Mouse (Mus musculus) intestine, embryonic 16.5 days (tissue): ENCODE results near the gene Hoxa11. TPM values are rescaled to one million over a fixed set of nuclear protein-coding genes. Genes with fewer than 3 reads are reported as not detected.

Experiments used
- ATAC-seq: fragments of 200-750 bp; cut with Nextera tagmentation; 2 replicates; pipeline ENCODE4 v1.8.0; 2017; ENCODE audit warnings: moderate TSS enrichment, moderate library complexity
- H3K27ac ChIP-seq: fragments of 300-500 bp; sonication (generic); 2 replicates; pipeline ENCODE4 v1.5.1; 2014; ENCODE audit warnings: mild to moderate bottlenecking, low read length
- H3K27me3 ChIP-seq: fragments of 300-500 bp; sonication (generic); replicated peaks from 2 replicates; pipeline ENCODE4 v1.6.1; 2014; ENCODE audit warnings: low read length, control low read depth, mixed read lengths; ENCODE audit not compliant: control insufficient read depth, insufficient read depth
- H3K36me3 ChIP-seq: fragments of 300-500 bp; sonication (generic); 2 replicates; pipeline ENCODE4 v1.6.1; 2014; ENCODE audit warnings: low read length, control low read depth; ENCODE audit not compliant: control insufficient read depth, insufficient read depth
- H3K4me1 ChIP-seq: fragments of 300-500 bp; sonication (generic); 2 replicates; pipeline ENCODE4 v1.6.1; 2014; ENCODE audit warnings: low read length, control low read depth, mixed read lengths; ENCODE audit not compliant: control insufficient read depth, insufficient read depth
- H3K4me2 ChIP-seq: fragments of 300-500 bp; sonication (generic); 2 replicates; pipeline ENCODE4 v1.6.1; 2014; ENCODE audit warnings: low read depth, low read length, control low read depth
- H3K4me3 ChIP-seq: fragments of 300-500 bp; sonication (generic); 2 replicates; pipeline ENCODE4 v1.5.1; 2014; ENCODE audit warnings: mild to moderate bottlenecking, low read length
- H3K9ac ChIP-seq: fragments of 300-500 bp; sonication (generic); 2 replicates; pipeline ENCODE4 v1.6.1; 2014; ENCODE audit warnings: low read depth, low read length
- H3K9me3 ChIP-seq: fragments of 300-500 bp; sonication (generic); 2 replicates; pipeline ENCODE4 v1.6.1; 2016; ENCODE audit warnings: low read length, control low read depth; ENCODE audit not compliant: control insufficient read depth
- WGBS: fragments of 180-500 bp; shearing (Covaris S2); extraction: QIAGEN DNeasy Blood & Tissue Kit; methylation state at CpG from one replicate; pipeline ENCODE4 v1.1.7; 2014; 5-methylcytosine and 5-hydroxymethylcytosine counted together
- polyA plus RNA-seq: library from polyadenylated mRNA; unstranded; fragments of >200 nt; fragmentation: Nextera tagmentation; extraction: Ambion mirVana; gene quantifications from 2 replicates; pipeline ENCODE4 v1.2.1, GENCODE M21; 2015

Hoxa11 gene
- polyA plus RNA-seq, 1 experiment from 2014 or later: 1.9 TPM

DNA sequence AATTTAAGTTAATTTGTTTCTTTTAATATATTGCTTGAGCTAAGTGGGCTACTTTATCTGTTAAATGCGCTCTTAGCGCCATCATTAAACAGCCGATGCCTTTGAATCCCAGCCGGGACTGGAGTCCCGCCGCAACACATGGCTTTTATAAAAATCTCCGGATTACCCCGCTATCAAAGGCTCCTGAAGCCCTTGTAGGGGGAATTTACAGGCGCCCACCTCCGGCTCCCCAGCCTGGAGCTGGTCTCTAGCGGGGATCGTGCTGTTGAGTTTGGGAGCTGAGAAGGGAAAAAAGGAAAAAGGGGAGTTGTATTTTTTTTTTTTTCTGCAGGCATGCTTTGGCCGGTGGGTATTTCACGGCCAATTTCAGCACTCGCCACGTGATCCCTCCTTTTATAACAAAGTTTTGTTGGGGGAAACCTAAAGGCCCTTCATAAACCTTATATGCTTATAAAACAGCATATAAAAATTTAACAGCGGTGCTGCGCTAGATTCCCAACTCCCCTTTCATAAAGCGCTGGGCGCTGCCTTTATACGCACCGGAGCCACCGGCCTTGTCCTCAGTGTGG, 1.1 kb downstream of the Hoxa11 start:
- peaks cover 73% of the 10 kb centered on the region for H3K27me3 ChIP-seq
- peaks cover 2% of the 10 kb centered on the region; the same call in 1 of the 2 replicates for H3K4me1 ChIP-seq
- WGBS: 2% methylated on average over 23 of the region's 23 CpGs
- no peaks in the 10 kb centered on the region for H3K9me3 ChIP-seq
- peak overlapping the region; percentile 45 for H3K9ac ChIP-seq
- no peaks in the 10 kb centered on the region for H3K36me3 ChIP-seq
- no peak overlapping the region for H3K27ac ChIP-seq
- H3K4me3 ChIP-seq: peak overlapping the region; percentile 39
- ATAC-seq: no peak
- H3K4me2 ChIP-seq: no peak overlapping the region

DNA sequence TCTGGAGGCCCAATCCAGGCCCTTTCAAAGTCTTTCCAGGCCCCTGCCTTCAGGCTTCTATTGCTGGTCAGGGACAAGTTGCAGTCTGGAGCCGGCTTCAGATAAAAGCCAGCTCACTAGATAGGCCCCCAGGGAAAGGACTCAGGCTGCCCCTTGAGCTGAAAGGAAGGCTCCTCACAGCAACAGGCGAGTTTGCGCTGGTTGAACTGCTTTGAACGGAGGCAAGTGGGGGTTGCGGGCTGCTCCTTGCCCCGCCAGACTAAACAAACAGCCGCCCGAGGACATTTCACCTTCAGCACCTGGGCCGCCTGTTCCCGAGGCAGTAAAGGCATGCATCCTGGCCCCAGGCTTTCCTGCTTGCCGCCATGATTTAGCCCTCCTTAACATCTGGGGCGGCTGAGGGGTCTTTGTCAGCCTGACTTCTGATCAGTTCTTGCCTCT, 1.9 kb downstream of the Hoxa11 start:
- H3K36me3 ChIP-seq: no peaks in the 10 kb centered on the region
- peak overlapping the region; percentile 8; the same call in 1 of the 2 replicates for H3K4me2 ChIP-seq
- peak overlapping the region; percentile 12 for H3K9ac ChIP-seq
- H3K9me3 ChIP-seq: no peaks in the 10 kb centered on the region
- H3K27ac ChIP-seq: 0 out of 2 replicates have a peak overlapping the region, but pooled peaks have one; percentile 12
- H3K4me3 ChIP-seq: peak overlapping the region; percentile 31
- no peak for ATAC-seq
- H3K4me1 ChIP-seq: peaks cover 2% of the 10 kb centered on the region; the same call in 1 of the 2 replicates
- 3% methylated on average over 12 of the region's 12 CpGs for WGBS
- peaks cover 75% of the 10 kb centered on the region for H3K27me3 ChIP-seq

DNA sequence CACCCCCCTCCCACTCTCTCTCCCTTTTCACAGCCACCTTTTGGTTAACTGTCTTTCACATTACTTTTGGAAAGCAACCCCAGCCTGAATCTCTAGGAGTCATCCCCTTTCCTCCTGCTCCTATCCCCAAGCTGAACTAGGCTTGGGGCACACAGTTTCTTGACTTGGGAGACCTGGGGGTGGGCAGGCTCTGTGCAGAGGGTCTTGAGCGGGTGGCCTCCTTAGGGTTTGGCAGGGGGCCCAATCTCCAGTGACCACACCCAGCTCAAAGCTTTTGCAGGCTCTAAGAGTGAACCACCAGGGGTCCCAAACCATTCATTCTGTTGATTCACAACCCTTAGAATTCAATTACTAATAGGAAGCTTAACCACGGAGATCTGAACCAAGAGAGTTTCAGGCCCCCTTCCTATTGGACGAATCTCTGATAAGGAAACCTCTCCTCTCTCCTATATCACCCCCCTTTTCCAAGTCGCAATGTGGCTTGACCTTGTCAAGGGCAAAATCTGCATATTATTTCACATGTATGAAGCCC, 2.7 kb downstream of the Hoxa11 start:
- Histone ChIP-seq H3K9me3 (no peaks in the 10 kb centered on the region), H3K9ac (no peak overlapping the region), H3K27me3 (peaks cover 72% of the 10 kb centered on the region), H3K4me1 (peaks cover 2% of the 10 kb centered on the region; the same call in 1 of the 2 replicates), H3K36me3 (no peaks in the 10 kb centered on the region), H3K4me3 (no peak overlapping the region), H3K4me2 (no peak overlapping the region), H3K27ac (no peak overlapping the region)
- 13% methylated on average over 4 of the region's 4 CpGs for WGBS
- no peak for ATAC-seq

DNA sequence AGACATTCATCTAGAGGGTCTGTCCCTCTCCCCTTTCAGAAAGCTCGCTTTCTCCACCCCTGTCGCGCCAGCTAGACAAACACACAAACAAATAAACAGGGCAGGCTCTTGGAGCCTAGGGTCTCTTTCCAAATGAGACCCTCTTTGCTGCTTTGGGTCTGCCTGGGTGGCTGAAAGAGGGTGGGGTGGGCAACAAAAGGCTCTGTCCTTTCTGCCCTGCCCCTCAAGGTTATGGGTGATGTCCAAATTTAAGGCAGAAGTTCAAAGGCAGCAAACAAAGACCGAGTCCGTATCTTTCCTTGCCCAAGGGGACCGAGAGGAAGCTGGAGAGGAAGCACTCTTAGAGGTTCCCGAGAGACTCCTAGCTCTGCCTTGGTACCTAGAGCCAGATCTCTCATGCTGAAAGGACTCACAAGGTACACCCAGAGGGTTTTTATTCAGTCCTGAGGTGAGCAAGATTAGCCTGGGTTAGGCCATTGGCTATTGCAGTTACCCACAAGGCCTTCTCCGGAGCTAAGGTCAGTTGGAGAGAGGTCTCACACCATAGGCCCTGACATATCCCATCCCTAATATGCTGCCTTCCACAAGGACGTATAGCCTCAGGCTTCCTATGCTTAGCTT, 4.5 kb downstream of the Hoxa11 start:
- Histone ChIP-seq H3K36me3 (no peaks in the 10 kb centered on the region), H3K4me1 (peaks cover 2% of the 10 kb centered on the region; the same call in 1 of the 2 replicates), H3K9ac (no peak overlapping the region), H3K4me3 (peak overlapping the region; percentile 25; the same call in 1 of the 2 replicates), H3K27me3 (peaks cover 78% of the 10 kb centered on the region), H3K4me2 (peak overlapping the region; percentile 2; the same call in 1 of the 2 replicates), H3K27ac (peak overlapping the region; percentile 60), H3K9me3 (no peaks in the 10 kb centered on the region)
- 4% methylated on average over 9 of the region's 9 CpGs for WGBS
- ATAC-seq: no peak; the same call in 1 of the 2 replicates

DNA sequence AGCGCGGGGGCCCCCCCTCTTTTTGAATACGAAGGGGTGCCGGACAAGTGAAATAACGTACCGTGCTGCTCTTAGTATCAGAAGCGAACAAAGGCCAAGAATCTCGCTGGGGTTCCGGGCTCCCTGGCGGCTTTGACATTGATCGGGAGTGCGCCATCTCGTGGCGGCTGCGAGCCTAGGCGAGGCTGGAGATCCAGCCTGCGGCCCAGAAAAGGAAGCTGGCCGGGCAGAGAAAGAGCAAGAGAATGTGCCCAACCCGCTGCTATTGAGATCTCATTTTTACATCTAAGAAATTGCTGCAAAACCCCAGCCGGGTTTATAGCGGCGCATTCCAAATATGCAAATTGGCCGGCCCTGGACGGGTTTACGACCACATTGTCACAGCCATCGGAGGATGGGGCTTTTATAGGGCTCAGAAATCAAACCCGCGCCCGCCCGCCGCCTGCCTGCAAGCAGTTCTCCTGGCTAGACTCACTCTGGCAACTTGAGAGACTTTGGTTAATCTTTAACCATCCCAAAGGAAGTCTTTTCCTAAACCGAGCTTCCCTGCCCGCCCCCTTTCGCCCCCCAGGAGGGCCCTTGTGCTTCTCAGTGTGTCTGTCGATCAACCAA, 5.1 kb downstream of the Hoxa11 start, which contains the start of gene Hoxa10:
Gene Hoxa10, minus strand, starts transcription at position 466 of the 612 bp plus-strand sequence.
- H3K9ac ChIP-seq: peak within 1 kb of the TSS; percentile 23
- H3K9me3 ChIP-seq: no peaks in the 10 kb centered on the region
- peak; percentile 73 for ATAC-seq
- H3K4me3 ChIP-seq: peak within 1 kb of the TSS; percentile 25
- peaks cover 78% of the 10 kb centered on the region for H3K27me3 ChIP-seq
- WGBS: 1% methylated on average over 35 of the region's 35 CpGs
- H3K4me2 ChIP-seq: peak within 1 kb of the TSS; percentile 2; the same call in 1 of the 2 replicates
- H3K4me1 ChIP-seq: peaks cover 2% of the 10 kb centered on the region; the same call in 1 of the 2 replicates
- no peaks in the 10 kb centered on the region for H3K36me3 ChIP-seq
- H3K27ac ChIP-seq: peak within 1 kb of the TSS; percentile 60

DNA sequence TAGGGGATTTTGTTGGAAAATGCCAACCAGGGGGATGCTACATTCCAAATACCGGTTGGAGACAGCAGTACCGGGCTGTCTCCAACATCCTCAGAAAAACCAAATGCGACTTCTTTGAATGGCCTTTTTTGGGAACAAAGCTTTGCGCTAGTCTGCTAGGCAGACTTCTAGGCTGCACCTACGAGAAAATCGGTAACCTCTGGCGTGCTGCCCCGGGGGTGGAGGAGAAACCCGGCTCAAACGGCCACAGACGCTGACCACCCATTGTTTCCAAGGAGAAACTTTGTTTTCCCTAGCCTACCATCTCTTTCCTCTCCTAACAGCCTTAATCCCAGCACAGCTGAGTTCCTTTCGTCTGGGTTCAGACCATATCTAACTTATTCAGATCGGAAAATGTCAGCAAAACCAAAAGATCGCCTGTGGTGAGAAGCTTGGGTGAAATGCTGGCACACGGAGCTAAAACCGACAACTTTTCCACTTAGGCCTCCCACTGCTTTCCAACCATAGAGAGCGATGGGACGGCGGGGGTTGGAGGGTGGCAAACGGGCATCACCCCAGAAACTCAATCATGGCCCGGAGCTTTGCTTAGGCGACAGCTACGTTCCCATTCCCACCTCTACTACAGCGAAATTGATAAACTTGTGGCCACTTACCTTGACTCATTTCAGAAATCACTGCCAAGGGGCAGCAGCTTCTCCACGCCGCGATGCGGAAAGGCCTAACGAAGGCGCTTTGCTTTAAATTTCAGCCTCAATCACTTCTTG, 5.8 kb downstream of the Hoxa11 start:
- H3K9me3 ChIP-seq: no peaks in the 10 kb centered on the region
- no peaks in the 10 kb centered on the region for H3K36me3 ChIP-seq
- WGBS: 3% methylated on average over 30 of the region's 30 CpGs
- peaks cover 79% of the 10 kb centered on the region for H3K27me3 ChIP-seq
- H3K4me2 ChIP-seq: peak overlapping the region; percentile 2; the same call in 1 of the 2 replicates
- no peak for ATAC-seq
- peaks cover 2% of the 10 kb centered on the region; the same call in 1 of the 2 replicates for H3K4me1 ChIP-seq
- H3K27ac ChIP-seq: no peak overlapping the region
- peak overlapping the region; percentile 25 for H3K4me3 ChIP-seq
- peak overlapping the region; percentile 23 for H3K9ac ChIP-seq

DNA sequence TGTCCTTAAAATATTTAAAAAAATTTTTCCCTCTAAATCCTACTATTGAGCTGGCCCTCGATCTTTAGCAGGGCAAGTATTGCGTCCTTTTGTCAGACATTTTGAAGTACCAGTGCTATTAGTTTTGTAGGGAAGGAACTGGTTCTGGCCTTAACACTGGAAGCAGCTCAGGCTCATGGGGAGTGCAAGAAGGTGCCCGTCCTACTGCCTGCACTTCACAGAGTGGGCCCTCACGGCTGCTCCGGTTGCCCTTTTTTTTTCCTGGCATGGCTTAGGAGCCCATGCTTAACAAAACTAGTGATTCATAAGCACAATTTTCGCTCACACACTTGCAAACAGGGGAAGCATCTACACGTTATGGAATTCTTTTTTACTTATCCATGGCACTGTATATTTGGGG, 6.6 kb downstream of the Hoxa11 start:
- H3K9ac ChIP-seq: no peak overlapping the region
- H3K4me3 ChIP-seq: peak overlapping the region; percentile 23
- no peaks in the 10 kb centered on the region for H3K36me3 ChIP-seq
- no peak for ATAC-seq
- H3K27me3 ChIP-seq: peaks cover 86% of the 10 kb centered on the region
- H3K9me3 ChIP-seq: no peaks in the 10 kb centered on the region
- 6% methylated on average over 7 of the region's 7 CpGs for WGBS
- no peak overlapping the region for H3K27ac ChIP-seq
- H3K4me2 ChIP-seq: no peak overlapping the region
- H3K4me1 ChIP-seq: peaks cover 2% of the 10 kb centered on the region; the same call in 1 of the 2 replicates

DNA sequence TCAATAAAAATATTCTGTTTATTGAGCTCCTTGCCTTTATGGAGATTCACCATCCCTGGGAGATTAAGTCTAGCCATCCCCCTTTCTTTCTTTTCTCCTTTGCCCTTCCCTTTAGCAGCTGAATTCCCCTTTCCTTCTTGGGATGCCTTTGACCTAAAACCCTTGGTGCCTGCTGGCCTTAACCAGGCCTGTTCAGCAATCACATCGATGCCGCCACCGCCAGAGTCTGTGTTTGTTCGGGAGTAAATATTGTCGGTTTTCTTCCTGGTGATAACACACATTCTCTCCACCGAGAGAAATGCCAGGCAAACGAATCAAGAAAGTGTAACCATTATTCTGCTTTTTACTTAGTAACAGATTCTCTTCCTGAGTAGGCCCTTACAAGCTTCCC, 7.5 kb downstream of the Hoxa11 start:
- WGBS: 3% methylated on average over 7 of the region's 7 CpGs
- no peak overlapping the region for H3K4me2 ChIP-seq
- H3K36me3 ChIP-seq: no peaks in the 10 kb centered on the region
- no peak for ATAC-seq
- peak overlapping the region; percentile 13; the same call in 1 of the 2 replicates for H3K4me3 ChIP-seq
- peaks cover 2% of the 10 kb centered on the region; the same call in 1 of the 2 replicates for H3K4me1 ChIP-seq
- no peak overlapping the region for H3K27ac ChIP-seq
- H3K9me3 ChIP-seq: no peaks in the 10 kb centered on the region
- H3K9ac ChIP-seq: no peak overlapping the region
- H3K27me3 ChIP-seq: peaks cover 88% of the 10 kb centered on the region
